In the genomic region with DNA sequence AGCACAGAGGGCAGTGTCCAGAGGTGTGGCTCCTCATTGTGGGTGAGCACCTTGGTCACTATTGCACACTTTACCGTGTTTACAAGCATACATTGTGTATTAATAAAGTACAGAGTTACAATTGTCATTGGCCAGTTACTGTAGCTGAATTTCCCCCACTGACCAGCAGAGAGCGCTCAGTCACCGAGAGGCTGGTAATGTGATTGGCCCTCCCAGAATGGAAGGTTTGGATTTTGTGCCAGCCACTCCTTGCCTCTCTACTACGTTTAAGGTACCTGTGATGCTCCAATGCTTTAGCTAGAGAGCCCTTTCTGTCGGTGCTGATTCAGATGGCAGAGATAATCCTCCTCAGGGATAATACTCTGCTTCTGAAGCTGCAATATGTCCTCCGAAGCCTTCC, we compare ENCODE assay signal across 9 mouse cellular contexts. TPM values are rescaled to one million over a fixed set of nuclear protein-coding genes. Genes with fewer than 3 reads are reported as not detected.
DNase-seq lines count a peak whose midpoint lies in the region; ATAC-seq and TF ChIP-seq lines count a peak whose summit lies in the region.
"Had no signal": no experiment of that assay in that cellular context is flagged by ENCODE, and none has a peak within 500 bp of the region (broad histone marks: within the 10 kb centered on the region; RNA-seq: fewer than 3 reads in every experiment).

No protein-coding gene starts in this region.

- H3K9ac ChIP-seq in heart, postnatal 0 days (replicated peaks; ENCODE audit: low read depth, low read length) = no peak overlapping the region

- peak; percentile 97 for TF ChIP-seq CTCF in heart, postnatal 0 days (IDR thresholded peaks at IDR 0.05; ENCODE audit: low read depth)

- peak; percentile 70 for DNase-seq in CD4-positive, CD25-positive, alpha-beta regulatory T cell, adult 2 months (ENCODE audit: low read depth, low spot score)
- DNase-seq in adipocyte (ENCODE audit: low spot score) = peak; percentile 79
- peak; percentile 50 for DNase-seq in heart, postnatal 0 days (ENCODE audit: low spot score)
- peak; percentile 75 to 83 for DNase-seq in layer of hippocampus, postnatal 14 days (ENCODE audit: low spot score in 2 of 2)
- DNase-seq in spleen, postnatal 4 days (ENCODE audit: low spot score in 2 of 2) = peak; percentile 26 to 71

- H3K36me3 ChIP-seq in heart, postnatal 0 days (replicated peaks; ENCODE audit: control insufficient read depth, insufficient read depth, low read length) = no peaks in the 10 kb centered on the region

- no peak for ATAC-seq in CD4-positive, CD25-positive, alpha-beta regulatory T cell, adult 4 months
- peak; percentile 78 for ATAC-seq in common myeloid progenitor, adult 5-6 weeks (replicated peaks; ENCODE audit: low read depth, poor library complexity, severe bottlenecking)
- ATAC-seq in heart, postnatal 0 days (ENCODE audit: insufficient read depth, low read depth) = no peak
- peak; percentile 93 for ATAC-seq in megakaryocyte progenitor cell, adult 5-6 weeks (replicated peaks; ENCODE audit: poor library complexity)

- 20% methylated on average over 6 of the region's 6 CpGs for WGBS in heart, postnatal 0 days

- no peaks in the 10 kb centered on the region for H3K27me3 ChIP-seq in heart, postnatal 0 days (ENCODE audit: control insufficient read depth, insufficient read depth, low read length)

- H3K4me1 ChIP-seq in heart, postnatal 0 days (ENCODE audit: control insufficient read depth, insufficient read depth) = no peaks in the 10 kb centered on the region

- no peak overlapping the region for H3K4me2 ChIP-seq in heart, postnatal 0 days (ENCODE audit: low read depth, low read length)

- TF ChIP-seq EP300 in heart, postnatal 0 days (IDR thresholded peaks at IDR 0.05; ENCODE audit: low read depth) = no peak

- H3K27ac ChIP-seq in heart, postnatal 0 days (ENCODE audit: low read depth) = no peak overlapping the region

- no peak overlapping the region for H3K4me3 ChIP-seq in heart, postnatal 0 days (ENCODE audit: low read depth, low read length)

- H3K9me3 ChIP-seq in heart, postnatal 0 days (replicated peaks; ENCODE audit: control insufficient read depth, low read length) = no peaks in the 10 kb centered on the region

RNA-seq across cellular contexts. Expression of a gene that starts 38.2 kb away (rescaled TPM):
- polyA plus RNA-seq in CD4-positive, CD25-positive, alpha-beta regulatory T cell, adult 4 months (2017; shearing (Covaris generic)) = 10 to 100 TPM; 51.2 to 57.7 TPM
- 19.6 and 20.5 TPM in 2 replicates for total RNA-seq in common myeloid progenitor, adult 5-6 weeks (2017)
- 4.8 and 15.9 TPM in 2 replicates for total RNA-seq in heart, postnatal 0 days (2014; rRNA removed; ENCODE audit: low replicate concordance)
- polyA plus RNA-seq in heart, postnatal 0 days (2015; fragmentation: Nextera tagmentation; extraction: Ambion mirVana) = 66.5 and 69.0 TPM in 2 replicates
- total RNA-seq in layer of hippocampus, postnatal 14 days (2021) = 10 to 100 TPM; 29.0 to 36.6 TPM
- total RNA-seq in megakaryocyte progenitor cell, adult 5-6 weeks (2015) = 35.7 and 47.8 TPM in 2 replicates
- total RNA-seq in megakaryocyte progenitor cell, adult 5-6 weeks (2017) = 21.7 and 39.9 TPM in 2 replicates

RNA-seq across cellular contexts. Expression of a gene that starts 38.7 kb away (rescaled TPM):
- not detected for polyA plus RNA-seq in CD4-positive, CD25-positive, alpha-beta regulatory T cell, adult 4 months (2017; shearing (Covaris generic))
- not detected in 2 replicates for total RNA-seq in common myeloid progenitor, adult 5-6 weeks (2017)
- not detected in 2 replicates for total RNA-seq in heart, postnatal 0 days (2014; rRNA removed; ENCODE audit: low replicate concordance)
- polyA plus RNA-seq in heart, postnatal 0 days (2015; fragmentation: Nextera tagmentation; extraction: Ambion mirVana) = 0.12 and 0.44 TPM in 2 replicates
- total RNA-seq in layer of hippocampus, postnatal 14 days (2021) = 1 to 10 TPM; 1.6 to 4.2 TPM
- not detected in 2 replicates for total RNA-seq in megakaryocyte progenitor cell, adult 5-6 weeks (2015)
- not detected in 2 replicates for total RNA-seq in megakaryocyte progenitor cell, adult 5-6 weeks (2017)
- polyA plus RNA-seq: liver, embryonic 16.5 days had no signal

Comparison
In these comparisons a context has a peak if more than half of its experiments do, and no peak if none do; other contexts are left out.
1. ATAC-seq: peak in common myeloid progenitor, adult 5-6 weeks (single experiment) and megakaryocyte progenitor cell, adult 5-6 weeks (single experiment); none in CD4-positive, CD25-positive, alpha-beta regulatory T cell, adult 4 months (single experiment) and heart, postnatal 0 days (single experiment).
2. Peak in every context shown above with its lines, with median percentiles within 50 percentile points of each other: DNase-seq.